Mouse (Mus musculus): ENCODE results near the gene Olfr71.
A peak's percentile ranks its signal among the peaks of the same experiment; 100 is the strongest.

Olfr71 gene

DNA sequence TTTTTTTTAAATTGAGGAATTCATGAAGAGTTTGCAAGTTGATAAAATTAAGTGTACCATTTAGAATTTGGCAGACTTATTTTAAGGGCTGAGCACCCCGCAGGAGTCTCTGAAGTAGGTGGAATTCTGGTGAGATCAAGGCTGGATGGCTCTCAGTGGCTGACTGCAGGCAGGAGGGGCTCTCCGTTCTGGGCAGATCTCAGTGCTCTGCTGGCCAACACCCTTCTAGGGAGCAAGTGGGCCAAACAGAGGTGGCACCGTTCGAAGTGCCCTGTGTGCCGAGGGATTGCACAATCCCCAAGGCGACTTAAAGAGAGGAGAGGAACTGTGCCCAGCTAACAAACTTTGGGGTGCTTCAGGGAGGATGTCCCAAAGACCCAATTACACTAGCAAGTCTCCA, at the start of gene Olfr71:
Gene Olfr71, minus strand, starts transcription at position 387 of the 400 bp plus-strand sequence.
- DNase-seq (ENCODE audit: extremely low spot score, low read depth, low spot score), result no peak

DNA sequence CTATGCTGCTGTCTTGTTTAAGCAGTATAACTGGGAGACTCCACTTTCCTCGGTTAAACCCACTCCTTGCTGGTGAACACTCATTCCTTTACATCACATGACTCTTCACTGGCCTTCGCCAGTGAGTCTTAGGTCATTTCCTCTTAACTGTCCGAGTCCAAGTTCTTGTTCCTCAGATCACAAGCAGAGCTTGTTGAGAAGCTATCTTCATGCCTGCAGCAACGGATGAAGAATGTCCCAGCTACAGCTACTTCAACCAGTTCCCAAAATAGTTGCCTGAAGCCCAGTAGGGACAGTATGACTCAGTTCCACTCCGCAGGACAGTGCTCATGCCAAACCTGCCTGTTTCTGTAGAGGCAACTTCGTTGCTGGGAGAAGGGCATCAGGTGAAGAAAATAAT, 47.2 kb upstream of the Olfr71 start:
- DNase-seq (ENCODE audit: extremely low spot score, low read depth, low spot score), result no peak

DNA sequence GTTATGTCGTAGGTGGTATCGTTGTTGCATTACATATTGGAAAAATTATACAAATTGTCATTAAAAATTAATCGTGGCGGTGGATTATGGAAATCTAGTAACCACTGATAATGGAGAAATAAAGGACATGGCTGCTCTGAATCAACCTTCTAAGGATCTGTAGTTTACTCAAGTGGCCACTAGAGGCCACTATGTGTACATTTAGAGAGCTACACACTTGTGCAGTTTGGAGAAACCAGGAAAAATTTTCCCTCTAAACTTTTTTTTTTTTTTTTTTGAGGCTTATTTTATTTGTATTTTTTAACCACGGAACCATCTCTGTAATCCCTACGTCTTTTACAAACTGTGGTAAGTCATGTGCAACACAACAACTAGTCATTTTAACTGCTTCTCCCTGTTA, 35.1 kb upstream of the Olfr71 start:
- DNase-seq (ENCODE audit: extremely low spot score, low read depth, low spot score), result no peak

DNA sequence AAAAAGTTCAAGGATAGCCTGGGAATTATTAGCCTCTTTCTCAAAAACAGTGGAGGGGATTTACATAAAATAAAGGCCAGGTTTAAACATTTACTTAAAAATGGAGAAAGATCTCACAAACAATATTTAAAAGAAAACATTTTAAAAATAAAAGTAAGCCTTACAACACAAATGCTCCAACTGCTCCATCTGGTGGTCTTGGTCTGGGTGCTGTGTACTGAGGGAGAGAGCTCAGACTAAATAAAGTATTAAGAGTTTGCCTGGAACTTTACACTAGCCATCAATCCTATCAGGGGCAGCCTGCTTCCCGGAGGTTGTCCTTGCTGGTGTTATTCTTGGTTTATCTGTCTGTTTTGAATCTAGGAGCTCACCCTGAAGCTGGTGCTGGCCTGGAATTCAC, 33.0 kb upstream of the Olfr71 start:
- DNase-seq (ENCODE audit: extremely low spot score, low read depth, low spot score), result no peak

DNA sequence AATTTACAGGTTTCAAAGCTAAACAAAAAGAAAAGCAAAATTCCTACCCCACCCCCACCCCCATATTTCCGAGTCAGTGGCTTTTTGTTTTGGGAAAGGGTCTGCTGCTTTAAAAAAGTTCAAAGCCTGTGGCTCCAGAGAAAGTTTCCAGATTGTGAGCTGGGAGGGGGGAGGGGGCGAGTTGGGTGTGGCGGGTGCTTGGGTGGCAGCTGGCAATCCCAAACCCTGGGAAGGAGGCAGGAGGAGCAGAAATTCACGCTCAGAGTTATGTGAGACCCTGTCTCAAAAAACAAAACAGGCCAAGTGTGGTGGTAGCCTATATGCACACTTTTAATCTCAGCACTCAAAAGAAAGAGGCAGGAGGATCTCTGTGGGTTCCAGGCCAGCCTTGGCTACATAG, 32.6 kb upstream of the Olfr71 start:
- no peak for DNase-seq (ENCODE audit: extremely low spot score, low read depth, low spot score)

DNA sequence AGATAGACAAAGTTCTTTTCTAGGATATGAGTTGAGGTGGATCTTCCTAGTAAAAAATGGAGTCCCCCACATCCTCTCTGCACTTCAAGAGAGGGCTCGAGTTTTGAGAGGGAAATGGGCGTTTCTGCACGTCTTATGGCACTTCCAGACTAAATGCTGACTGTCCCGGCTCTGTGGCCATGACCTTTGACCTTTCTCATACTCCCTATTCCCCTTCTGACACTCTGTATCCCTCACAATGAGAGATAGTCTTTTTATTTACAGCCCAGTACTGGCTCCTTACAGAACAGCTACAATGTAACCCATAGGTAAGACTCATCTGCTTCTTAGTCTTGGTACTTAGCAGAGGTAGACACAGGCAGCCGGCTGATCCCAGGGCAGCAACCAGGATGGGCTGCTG, 31.5 kb upstream of the Olfr71 start:
- no peak for DNase-seq (ENCODE audit: extremely low spot score, low read depth, low spot score)

DNA sequence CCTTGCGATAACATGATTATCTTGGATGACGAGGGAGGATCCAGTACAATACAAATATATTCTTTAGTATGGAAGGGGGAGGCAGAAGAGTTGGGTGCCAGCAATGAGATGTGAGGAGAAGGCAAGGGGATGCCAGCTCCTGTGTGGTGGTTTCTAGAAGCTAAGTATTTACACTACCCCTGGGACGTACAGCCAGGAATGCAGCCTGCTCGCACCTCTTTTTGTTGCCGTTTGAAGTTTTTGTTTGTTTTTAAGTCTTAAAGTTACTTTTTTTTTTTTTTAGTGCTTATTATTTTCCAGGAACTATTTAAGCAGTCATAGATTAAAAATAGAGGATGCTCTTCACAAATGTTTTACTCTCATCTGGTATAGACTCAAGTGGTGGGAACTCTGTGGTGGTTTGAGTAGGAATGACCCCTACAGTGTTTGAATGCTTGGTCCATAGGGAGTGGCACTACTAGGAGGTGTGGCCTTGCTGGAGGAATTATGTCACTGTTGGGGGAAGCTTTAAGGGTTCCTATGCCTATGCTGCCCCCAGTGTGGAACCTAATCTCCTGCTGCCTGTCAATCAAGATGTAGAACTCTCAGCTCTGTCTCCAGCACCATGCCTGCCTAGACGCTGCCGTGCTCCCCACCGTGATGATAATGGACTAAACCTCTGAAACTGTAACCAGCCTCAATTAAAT, 29.1 kb upstream of the Olfr71 start:
- DNase-seq (ENCODE audit: extremely low spot score, low read depth, low spot score), result no peak

DNA sequence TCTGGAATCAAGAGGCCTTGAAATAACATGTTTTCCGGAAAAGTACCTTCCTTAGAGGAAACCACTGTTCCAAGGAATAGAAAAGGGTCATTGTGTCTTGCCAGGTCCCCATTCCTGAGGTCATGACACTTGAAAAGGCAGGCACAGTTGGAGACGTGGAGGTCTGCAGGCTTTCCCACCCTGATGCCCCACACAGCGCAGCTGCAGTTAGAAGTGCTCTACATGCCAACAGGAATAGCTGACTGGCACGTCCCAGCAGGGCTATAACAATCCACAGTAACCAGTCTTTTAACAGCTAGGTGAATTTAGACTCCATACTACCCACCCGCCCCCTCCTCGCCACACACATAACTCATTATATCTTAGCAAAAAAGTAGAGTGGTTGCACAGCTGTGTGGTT, 27.1 kb upstream of the Olfr71 start:
- no peak for DNase-seq (ENCODE audit: extremely low spot score, low read depth, low spot score)

DNA sequence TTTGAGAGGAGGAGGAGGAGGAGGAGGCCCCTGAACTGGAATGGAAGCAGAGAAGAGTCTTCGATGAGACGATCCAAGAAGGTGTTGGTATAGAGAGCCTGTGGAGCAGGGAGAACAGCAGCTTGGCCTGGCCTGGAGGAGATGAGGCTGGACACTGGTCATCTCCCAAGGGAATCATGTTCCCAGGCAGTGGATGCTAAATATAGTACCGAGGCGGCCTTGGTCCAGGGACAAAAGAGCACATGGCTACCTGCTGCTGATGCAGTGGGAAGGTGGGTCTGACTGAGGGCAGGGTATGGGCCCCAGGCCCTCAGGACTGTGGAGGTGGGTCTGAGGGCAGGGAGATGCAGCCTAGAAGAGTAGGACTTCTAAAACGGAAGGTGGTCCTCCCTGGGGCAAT, 23.1 kb upstream of the Olfr71 start:
- DNase-seq (ENCODE audit: extremely low spot score, low read depth, low spot score), result no peak

DNA sequence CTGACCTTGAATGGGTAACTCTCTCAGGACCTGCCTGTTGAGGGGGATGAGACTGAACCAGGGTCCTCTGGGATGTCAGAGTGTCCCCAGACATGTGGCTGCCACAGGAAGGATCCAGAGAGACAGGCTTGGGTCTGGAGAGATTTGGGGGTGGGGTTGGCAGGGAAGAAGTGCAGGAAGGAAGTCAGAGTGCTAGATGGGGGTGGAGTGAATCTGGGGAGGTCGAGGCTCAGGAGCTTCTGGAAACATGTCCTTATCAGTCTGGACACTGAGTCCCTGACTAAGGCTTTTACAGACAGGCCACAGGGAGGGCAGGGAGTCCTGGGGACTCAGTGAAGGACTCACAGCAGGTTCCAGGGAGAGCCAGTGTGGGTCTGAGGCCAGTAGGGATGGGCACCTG, 22.1 kb upstream of the Olfr71 start:
- no peak for DNase-seq (ENCODE audit: extremely low spot score, low read depth, low spot score)

DNA sequence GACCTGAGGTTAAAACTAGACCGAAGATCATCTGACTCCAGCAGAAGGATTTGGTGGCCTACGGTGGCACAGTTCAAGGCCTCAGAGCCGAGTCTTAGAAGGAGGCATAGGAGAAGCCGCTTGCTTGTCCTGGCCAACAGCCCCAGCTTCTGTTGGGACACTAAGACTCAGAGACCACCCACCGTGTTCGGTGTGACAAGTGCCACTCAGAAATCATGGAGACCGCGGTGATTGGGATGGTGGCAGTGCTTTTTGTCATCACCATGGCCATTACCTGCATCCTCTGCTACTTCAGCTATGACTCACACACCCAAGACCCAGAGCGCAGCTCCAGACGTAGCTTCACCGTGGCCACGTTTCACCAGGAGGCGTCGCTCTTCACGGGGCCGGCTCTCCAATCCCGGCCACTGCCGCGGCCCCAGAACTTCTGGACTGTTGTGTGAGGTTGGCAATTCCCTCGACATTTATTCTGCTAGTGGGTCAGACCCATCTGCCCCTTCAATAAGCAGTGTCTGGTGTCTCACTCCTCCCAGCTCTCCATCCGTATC, 20.8 kb upstream of the Olfr71 start:
- no peak for DNase-seq (ENCODE audit: extremely low spot score, low read depth, low spot score)

DNA sequence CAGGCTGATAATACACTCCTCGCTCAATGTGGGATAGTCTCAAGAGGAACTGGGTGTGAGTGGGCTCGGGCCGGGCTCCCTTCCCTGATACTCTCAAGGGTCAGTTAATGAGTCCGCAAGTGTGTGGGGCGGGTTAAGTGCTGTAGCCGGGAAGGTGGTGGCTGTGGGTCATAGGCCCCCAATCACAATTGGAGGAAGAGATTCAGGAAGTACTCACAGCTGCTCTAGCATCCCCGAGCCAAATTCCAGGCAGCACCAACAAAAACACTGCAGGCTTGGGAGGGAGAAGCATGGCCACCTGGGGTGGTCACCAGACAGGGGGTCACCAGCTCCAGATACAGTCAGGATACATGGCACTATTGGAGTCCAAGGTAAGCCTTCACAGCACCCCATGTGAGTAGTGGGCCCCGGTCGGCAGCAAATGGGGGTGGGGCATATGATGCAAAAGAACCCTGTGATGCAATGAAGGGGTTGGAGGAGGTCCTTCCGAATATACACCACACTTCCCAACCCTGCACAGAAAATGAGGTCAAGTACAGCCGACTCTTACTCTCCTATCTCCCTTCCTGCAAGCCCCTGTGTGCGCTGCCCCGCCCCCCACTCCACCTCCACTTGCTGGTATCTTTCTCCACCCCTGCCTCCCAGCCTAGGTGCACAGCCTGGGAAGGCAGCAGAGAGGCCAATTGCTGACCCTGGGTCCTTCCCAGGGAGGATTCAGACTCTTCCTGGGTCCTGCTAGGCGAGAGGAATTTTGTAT, 19.9 kb upstream of the Olfr71 start, which contains the start of gene Spaar:
Gene Spaar, plus strand, starts transcription at position 241 of the 757 bp plus-strand sequence.
- no peak for DNase-seq (ENCODE audit: extremely low spot score, low read depth, low spot score)

DNA sequence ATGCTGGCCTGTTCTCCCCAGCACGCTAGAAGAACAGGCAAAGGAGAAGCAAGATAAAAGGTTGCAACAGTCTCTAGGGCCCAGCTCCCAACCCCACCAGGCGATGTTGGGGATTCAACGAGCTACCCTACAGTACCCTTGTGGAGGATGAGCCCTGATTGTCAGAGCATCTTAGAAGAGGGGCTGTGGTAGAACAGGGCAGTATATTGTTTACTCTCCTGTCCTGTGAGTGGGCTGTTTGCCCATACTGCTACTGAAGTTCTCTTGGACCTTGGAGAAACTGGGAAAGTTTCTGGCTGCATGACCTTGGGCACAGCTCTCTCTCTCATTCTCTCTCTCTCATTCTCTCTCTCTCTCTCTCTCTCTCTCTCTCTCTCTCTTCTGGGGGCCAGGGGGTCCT, 19.1 kb upstream of the Olfr71 start:
- DNase-seq (ENCODE audit: extremely low spot score, low read depth, low spot score), result no peak

DNA sequence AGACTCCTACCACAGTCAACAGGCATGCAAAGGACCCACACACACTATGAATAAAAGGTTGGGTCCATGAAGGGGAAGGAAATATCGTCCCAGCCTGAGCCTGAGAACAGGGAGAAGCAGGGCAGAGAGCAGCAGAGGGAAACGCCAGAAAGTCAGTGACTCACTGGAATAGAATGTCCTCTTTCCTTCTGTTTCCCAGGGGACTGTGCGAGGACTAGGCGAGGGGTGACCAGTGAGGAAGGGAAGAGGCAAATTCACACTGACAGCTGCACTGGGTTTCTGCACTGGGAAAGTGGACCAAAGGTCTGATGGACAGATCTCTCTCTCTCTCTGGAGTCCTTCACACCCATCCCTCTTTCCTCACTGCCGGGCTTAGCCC, 18.5 kb upstream of the Olfr71 start:
- DNase-seq (ENCODE audit: extremely low spot score, low read depth, low spot score), result no peak

DNA sequence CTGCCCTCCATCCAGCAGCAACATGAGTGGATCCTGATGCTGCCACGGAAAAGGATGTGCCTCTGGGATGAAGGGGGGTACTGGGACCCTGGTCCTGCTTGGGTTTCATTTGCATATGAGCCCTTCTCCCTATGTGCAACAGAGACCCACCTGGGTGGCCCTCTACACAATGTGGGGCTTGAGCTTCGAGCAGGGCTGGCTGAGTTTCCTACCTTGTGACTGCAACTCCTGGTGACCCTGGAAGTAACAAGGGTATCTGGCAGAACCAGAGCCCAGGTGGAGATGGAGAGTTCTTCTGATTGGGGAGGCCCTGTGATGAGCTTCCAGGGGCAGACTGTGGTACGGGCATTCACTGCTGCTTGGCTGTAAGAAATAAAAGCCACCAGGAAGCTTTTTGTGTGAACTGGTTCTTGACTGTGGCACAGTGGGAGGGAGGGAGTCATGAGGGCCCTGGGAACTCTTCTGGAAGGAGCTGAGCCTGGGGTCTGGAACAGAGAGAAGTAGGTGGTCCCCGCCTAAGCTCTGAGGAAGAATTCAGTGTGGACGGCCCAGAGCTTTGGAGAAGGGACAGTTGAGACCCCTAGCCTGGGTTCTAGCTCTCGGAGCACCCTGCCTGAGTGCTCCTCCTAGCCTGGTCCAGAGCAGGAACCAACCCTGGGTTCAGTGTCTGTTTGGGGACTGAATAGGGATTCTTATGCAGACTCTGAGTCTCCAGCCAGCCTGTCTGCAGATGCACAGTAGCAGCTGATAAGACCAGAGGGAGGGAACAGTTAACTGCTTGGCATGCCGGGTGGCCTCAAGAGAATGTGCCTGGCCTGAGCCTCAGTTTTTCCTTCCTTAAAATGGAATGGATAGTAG, 17.9 kb upstream of the Olfr71 start:
- no peak for DNase-seq (ENCODE audit: extremely low spot score, low read depth, low spot score)

DNA sequence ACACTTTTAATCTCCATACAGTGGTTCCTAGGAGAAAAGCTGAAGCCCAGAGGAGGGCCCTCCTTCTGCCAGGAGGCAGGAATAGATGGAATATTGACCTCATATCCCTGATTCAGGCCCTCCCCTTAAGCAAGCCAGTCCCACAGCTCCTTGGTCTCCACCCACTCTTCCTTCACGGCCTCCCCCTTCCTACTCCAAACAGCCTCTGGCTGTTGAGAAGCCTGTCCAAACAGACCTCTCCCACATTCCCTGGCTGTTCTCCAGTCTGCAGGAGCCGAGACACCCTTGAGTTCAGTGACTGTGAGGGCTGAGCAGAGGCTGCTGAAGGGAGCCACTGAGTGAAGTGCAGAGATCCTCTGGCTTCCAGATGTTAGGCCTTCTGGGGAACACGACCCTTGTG, 16.9 kb upstream of the Olfr71 start, which contains the start of gene Hrct1:
Gene Hrct1, plus strand, starts transcription at position 194 of the 400 bp plus-strand sequence.
- DNase-seq (ENCODE audit: extremely low spot score, low read depth, low spot score), result no peak

DNA sequence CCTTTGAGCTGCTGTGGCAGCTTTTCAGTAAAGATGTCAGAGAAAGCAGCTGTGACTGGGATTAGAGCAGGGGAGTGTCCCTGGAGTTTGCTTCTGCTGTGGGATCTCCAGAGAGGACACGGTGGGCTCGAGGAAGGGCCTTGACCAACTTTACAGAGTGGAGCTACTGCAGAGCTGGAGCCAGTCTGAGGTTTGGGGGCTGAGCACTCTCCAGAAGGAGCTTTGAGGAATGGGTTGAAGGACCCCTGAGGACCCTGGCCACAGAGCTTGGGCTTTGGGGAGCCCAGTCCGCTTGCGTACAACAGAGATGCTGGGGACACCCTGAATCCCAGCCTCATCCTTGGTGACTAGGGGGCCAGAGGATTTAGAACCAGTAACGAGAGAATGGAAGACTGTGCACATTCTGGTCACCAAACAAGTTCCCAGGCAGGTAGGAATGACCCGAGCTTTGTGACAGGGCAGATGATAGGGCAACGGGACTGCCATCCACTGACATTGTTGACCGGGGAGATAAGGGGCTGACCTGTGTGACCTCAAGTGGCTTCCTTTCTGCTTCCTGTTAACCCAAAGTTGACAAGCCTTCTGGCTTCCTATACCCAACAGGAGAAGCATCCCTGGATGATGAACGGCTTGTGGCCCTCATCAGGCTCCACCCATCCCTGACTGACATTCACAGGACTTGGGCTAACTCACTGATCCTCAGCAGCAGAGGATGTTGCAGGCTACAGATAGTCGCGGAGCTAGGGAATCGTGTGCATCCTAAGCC, 16.4 kb upstream of the Olfr71 start:
- no peak for DNase-seq (ENCODE audit: extremely low spot score, low read depth, low spot score)

DNA sequence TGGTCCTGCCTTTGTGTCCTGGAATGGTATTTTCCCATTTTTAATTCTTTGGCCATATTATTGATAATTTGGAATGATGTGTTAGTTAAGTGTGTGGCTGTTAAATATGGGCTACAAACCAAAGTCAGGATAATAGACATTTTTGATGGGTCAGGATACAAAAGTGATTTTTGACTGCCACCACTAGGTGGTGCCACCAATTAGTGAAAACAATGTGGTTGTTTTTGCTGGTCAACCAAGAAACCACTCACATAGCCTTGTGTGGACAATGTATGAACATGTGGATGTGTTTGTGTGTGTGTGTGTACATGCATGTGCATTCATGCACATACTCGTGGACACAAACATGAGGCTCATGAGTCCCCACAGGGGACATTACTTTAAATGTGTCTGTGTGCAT, 14.7 kb upstream of the Olfr71 start:
- DNase-seq (ENCODE audit: extremely low spot score, low read depth, low spot score), result peak; percentile 49

DNA sequence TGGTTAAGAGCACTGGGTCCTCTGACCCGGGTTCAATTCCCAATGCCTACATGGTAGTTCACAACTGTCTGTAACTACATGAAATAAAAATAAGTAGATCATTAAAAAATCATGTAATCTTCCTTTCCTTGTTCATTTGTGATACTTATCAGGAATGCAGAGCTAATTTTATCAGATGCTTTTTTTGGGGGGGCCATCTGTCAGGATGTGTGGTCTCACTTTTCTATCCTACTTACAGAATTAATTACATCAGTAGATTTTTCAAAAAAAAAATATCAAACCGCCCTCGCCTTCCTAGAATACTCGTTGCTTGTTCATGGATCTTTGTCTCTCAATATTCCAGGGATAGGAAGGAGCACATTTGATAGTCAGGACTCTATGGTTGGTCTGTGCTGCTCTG, 12.1 kb upstream of the Olfr71 start:
- no peak for DNase-seq (ENCODE audit: extremely low spot score, low read depth, low spot score)

DNA sequence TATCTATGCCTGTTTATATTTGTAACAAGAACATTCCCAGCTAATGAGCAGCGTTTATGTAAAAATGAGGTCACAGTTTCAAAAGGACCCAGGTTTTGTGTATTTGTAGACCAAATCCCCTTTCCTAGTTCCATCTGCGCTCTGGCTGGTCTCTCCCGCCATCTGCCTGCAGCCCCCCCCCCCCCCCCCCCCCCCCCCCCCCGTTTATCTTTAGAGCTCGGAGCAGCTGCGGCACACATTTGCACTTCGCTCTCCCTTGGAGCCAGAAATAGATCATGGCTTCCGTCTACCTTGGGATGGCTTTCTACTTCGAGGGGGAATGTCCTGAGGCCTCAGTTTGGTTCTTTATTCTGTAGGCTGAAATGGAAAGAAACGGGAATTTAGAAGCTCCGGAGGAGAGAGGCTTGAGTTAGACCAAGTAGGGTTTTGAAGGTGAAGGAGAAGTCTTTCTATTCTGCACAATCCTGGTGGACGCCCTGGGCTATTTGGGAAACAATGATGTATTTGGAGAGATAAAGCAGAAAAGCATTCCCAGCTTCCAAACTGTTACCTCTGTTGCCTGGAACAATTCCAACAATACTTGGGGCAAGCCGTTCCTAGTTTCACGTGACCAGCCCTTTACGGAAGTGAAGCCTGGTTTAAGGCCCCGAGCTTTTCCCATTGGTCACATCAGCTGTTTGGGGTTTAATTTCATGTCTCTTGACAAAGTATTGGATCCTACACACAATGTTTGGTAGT, 10.6 kb upstream of the Olfr71 start:
- DNase-seq (ENCODE audit: extremely low spot score, low read depth, low spot score), result no peak
